Mouse (Mus musculus): ENCODE data around the gene Rhobtb1.

The Rhobtb1 gene

DNA sequence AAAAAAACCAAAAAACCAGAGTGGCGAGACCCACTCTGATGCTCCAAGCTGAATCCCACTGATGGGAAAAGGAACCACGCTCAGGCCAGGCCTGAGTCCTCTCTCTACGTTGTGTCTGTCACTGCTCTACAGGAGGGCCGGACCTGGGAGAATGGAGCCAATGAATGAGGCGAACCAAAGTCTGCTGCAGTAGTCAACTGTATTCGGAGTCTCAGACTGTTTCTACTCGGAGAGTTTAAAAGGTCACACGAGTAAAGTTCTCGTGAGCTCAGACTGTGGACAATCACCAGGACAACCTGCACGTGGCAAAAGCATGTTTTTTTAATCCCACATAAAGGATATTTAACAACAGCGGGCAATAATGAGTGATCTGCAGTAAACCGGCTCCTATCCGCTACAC lies 172.8 kb downstream of the Rhobtb1 start:
- no peak for DNase-seq (ENCODE audit: low read depth)

DNA sequence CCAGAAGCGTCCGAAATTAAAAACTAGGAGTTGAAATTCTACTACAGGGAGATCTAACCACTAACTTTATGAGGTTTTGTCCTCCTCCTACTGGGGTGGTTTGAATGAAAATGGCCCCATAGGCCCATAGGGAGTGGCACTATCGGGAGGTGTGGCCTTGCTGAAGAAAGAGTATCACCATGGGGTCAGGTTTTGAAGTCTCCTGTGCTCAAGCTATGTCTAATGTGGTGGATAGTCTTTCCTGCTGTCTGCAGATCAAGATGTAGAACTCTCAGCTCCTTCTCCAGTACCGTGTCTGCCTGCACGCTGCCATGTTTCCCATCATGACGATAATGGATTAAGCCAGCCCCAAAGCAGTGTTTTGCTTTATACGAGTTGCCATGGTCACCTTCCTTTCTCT lies 173.6 kb downstream of the Rhobtb1 start:
- no peak for DNase-seq (ENCODE audit: low read depth)

- DNase-seq (ENCODE audit: low read depth) = no peak
Observed at GRCm38 (mm10) chr10:69326433-69326832, 175.2 kb downstream of the Rhobtb1 start.

DNA sequence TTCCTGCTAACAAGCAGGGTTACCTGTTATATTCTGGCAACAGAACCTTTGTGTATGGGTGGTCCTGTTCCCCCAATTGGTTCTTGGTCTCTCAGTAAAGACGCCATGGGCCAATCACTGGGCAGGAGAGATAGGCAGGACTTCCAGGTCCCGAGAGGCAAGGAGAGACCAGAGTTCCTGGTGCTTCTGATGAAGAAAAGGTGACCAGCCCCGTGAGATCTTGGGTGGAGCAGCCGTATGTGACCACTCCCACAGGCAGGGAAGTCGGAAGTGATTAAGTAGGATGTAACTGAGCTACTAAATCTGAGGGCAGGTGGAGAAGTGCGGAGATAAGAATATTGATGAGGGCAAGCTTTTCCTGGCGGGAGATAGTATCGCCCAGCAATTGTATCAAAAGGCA lies 176.1 kb downstream of the Rhobtb1 start:
- no peak for DNase-seq (ENCODE audit: low read depth)

DNA sequence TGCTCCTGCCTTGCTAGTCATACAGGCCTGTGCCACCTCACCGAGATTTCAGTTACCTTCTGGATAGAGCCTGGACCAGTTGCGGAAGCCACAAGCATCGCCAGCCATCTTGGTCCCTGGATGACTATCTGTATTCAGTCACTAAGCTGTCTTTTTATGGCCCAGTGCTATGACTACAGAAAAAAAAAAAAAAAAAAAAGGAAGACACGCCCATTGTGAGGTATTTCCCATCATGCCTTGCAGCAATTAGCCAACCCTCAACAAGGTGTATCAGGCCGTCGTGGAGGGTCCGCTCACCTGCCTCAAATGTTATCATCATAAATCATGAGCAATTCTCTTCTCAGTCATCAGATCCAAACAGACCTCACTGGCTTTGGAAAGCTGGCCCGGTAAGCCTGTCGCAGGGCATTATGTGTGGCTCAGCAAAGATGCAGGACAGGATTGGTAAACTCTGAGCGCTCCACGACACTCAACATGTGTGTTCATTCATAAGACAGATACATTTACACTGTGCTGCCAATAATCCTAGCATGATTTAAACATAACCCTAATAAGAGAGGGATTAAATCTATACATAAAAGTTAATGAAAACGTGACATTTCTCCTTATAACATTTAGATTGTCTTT lies 176.9 kb downstream of the Rhobtb1 start:
- no peak for DNase-seq (ENCODE audit: low read depth)

GRCm38 (mm10) chr10:69328656-69329046 lies 177.4 kb downstream of the Rhobtb1 start:
- peak; percentile 48 for DNase-seq (ENCODE audit: low read depth)

DNA sequence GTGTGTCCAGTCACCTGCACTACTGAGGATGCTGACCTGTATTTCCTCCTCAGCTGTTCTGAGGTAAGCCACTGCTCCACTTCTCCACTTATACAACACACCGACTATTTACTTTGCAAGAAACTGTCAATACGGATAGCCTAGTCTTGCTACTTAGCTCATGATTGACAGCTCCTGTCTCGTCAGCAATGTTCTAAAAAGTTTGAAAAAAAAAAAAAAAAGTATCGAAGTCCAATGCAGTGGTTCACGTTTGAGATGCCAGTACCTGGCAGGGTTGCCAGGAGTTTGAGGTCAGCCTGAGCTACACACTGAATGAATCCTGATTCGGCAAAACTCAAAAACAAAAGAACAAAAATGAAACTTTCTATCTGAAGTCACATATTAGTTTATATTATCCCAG lies 180.0 kb downstream of the Rhobtb1 start:
- DNase-seq (ENCODE audit: low read depth) = no peak

DNA sequence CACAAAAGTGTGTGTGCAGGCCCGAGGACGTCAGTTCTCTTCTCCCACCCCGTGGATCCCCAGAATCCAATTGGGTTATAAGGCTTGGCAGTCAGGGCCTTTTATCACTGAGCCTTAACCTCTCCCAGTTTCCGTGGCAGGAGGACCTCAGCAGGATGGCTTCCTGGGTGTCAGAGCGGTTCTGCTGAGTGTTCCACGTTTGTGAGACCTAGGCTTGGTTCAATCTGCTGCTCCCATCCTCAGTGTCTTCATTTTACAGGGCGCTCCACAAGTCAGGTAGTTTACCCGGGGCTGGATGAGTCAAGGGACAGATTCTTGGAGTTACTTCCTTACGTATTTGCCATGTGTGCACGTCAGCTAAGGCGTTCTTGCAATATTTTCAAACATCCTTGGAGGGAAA lies 182.0 kb downstream of the Rhobtb1 start:
- no peak for DNase-seq (ENCODE audit: low read depth)

DNA sequence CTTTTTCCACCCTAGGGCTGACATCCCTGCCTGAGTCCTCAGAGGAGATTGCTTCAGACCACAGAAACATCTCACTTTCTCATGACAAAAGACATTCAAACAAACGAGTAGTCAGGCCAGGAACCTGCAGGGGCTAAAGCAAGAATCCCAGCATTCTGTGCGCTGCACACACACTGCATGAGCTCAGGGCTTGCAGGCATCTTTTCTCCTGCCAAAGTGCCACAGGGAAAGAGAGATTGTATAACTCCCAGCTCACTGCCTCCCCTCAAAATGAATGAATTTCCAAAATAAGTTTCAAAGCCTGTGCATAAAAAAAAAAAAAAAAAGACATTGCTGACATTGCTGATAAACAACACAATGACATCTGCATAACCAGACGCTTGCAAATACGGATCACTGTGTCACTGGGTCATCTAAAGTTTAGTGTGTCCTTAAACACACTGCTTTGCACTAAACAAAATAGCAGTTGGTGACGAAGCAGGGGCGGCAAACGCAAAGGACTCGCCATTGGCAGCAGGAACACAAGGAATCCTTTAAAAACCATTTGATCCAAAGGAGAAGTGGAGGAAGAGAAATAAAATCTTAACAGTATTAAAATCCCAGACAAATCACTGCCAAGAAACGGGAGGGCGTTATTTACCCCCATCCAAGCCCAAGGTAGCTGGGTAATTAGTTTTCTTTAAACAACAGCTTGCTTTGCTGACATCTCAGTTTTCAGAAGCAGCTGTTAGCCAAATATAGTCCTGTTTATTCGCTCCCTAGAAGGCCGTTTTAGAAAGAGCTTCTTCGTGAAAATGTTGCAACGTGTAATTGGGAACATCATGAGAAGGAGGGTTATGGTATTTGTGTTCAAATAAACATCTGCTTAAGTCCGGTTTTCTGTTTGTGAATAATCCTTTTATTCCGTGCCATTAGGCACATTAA lies 183.3 kb downstream of the Rhobtb1 start:
- DNase-seq (ENCODE audit: low read depth) = no peak

GRCm38 (mm10) chr10:69335195-69335536 lies 183.9 kb downstream of the Rhobtb1 start:
- DNase-seq (ENCODE audit: low read depth) = no peak

GRCm38 (mm10) chr10:69335611-69336010 lies 184.4 kb downstream of the Rhobtb1 start:
- no peak for DNase-seq (ENCODE audit: low read depth)

- DNase-seq (ENCODE audit: low read depth) = no peak
Observed at GRCm38 (mm10) chr10:69336219-69336618, 185.0 kb downstream of the Rhobtb1 start.

DNA sequence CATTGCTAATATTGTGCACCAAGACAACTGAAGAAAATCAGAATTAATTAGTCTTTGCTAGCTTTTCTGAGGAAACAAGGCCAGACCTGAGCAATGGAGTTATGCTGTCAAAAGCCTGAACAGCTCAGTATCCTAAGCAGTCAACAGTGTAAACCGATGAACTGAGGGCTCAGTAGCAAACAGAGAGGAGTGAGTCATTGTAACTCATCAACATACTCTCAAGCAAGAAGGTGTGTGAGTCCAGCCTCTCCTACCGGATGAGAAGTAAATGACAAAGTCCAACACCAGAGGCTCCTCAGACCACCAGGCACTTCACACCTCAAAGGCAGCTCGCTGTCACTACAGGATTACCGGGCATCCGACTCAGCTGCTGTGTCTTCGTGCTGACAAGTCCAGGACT lies 188.8 kb downstream of the Rhobtb1 start:
- DNase-seq (ENCODE audit: low read depth) = no peak
